14 mouse cellular contexts compared by ENCODE assay signal in genomic region chr14:32735356-32735755, GRCm38 (mm10). TPM values are rescaled to one million over a fixed set of nuclear protein-coding genes. Genes with fewer than 3 reads are reported as not detected.
DNase-seq lines count a peak whose midpoint lies in the region; ATAC-seq and TF ChIP-seq lines count a peak whose summit lies in the region.
"Had no signal": no experiment of that assay in that cellular context is flagged by ENCODE, and none has a peak within 500 bp of the region (broad histone marks: within the 10 kb centered on the region; RNA-seq: fewer than 3 reads in every experiment).

No protein-coding gene starts in this region.

- no peak overlapping the region for H3K27ac ChIP-seq in gastrocnemius, adult 2 months
- no peak overlapping the region for H3K27ac ChIP-seq in limb, embryonic 13.5 days
- H3K27ac ChIP-seq in limb, embryonic 10.5 days: no peak overlapping the region
- no peak overlapping the region for H3K27ac ChIP-seq in lung, postnatal 0 days (ENCODE audit: low read length)
- no peak overlapping the region for H3K27ac ChIP-seq in midbrain, embryonic 11.5 days (ENCODE audit: low read depth, low read length)

- 0 out of 2 replicates have a peak overlapping the region, but pooled peaks have one; percentile 13 for H3K9ac ChIP-seq in limb, embryonic 13.5 days
- H3K9ac ChIP-seq in lung, postnatal 0 days (replicated peaks; ENCODE audit: low read depth): no peak overlapping the region
- no peak overlapping the region for H3K9ac ChIP-seq in midbrain, embryonic 11.5 days (ENCODE audit: low read length)

- H3K4me2 ChIP-seq in limb, embryonic 13.5 days (replicated peaks): no peak overlapping the region
- H3K4me2 ChIP-seq in lung, postnatal 0 days (replicated peaks; ENCODE audit: low read depth, low read length): no peak overlapping the region
- H3K4me2 ChIP-seq in midbrain, embryonic 11.5 days: no peak overlapping the region

- H3K4me3 ChIP-seq in gastrocnemius, adult 2 months: no peak overlapping the region
- no peak overlapping the region for H3K4me3 ChIP-seq in limb, embryonic 13.5 days
- no peak overlapping the region for H3K4me3 ChIP-seq in limb, embryonic 10.5 days
- no peak overlapping the region for H3K4me3 ChIP-seq in lung, postnatal 0 days (ENCODE audit: low read depth, low read length)
- H3K4me3 ChIP-seq in midbrain, embryonic 11.5 days (ENCODE audit: low read depth, low read length): no peak overlapping the region

- no peaks in the 10 kb centered on the region for H3K9me3 ChIP-seq in limb, embryonic 13.5 days
- H3K9me3 ChIP-seq in limb, embryonic 10.5 days (replicated peaks): no peaks in the 10 kb centered on the region
- no peaks in the 10 kb centered on the region for H3K9me3 ChIP-seq in lung, postnatal 0 days (ENCODE audit: low read length)
- no peaks in the 10 kb centered on the region for H3K9me3 ChIP-seq in midbrain, embryonic 11.5 days (ENCODE audit: control insufficient read depth, low read length)

- no peak for TF ChIP-seq EP300 in lung, postnatal 0 days (IDR thresholded peaks at IDR 0.05)

- intact Hi-C loops in gastrocnemius, adult 2 months (cut with DNase I): no loop called here

- DNase-seq in gastrocnemius, adult 2 months: peak; percentile 61
- DNase-seq in gastrocnemius, postnatal 10 days: no peak
- DNase-seq in limb, embryonic 10.5 days (ENCODE audit: low spot score): no peak
- peak; percentile 12 for DNase-seq in lung, postnatal 0 days (ENCODE audit: low spot score)
- no peak for DNase-seq in midbrain, embryonic 11.5 days (ENCODE audit: low spot score, missing footprints)
- DNase-seq: cerebellum, adult 11-12 months; right cerebral cortex, postnatal 4 days; thymus, postnatal 14 days had no signal

- H3K4me1 ChIP-seq in limb, embryonic 13.5 days: no peaks in the 10 kb centered on the region
- no peaks in the 10 kb centered on the region for H3K4me1 ChIP-seq in limb, embryonic 10.5 days
- H3K4me1 ChIP-seq in lung, postnatal 0 days (ENCODE audit: insufficient read depth, low read depth, low read length): no peaks in the 10 kb centered on the region
- no peaks in the 10 kb centered on the region for H3K4me1 ChIP-seq in midbrain, embryonic 11.5 days (ENCODE audit: control insufficient read depth, insufficient read depth, low read length)

- 74% methylated on average over 2 of the region's 2 CpGs for WGBS in limb, embryonic 13.5 days
- WGBS in limb, embryonic 10.5 days: 85% methylated on average over 2 of the region's 2 CpGs
- WGBS in lung, postnatal 0 days: 73% methylated on average over 2 of the region's 2 CpGs
- WGBS in midbrain, embryonic 11.5 days: 83% methylated on average over 2 of the region's 2 CpGs

- ATAC-seq in limb, embryonic 13.5 days (ENCODE audit: low FRiP score, low read depth): no peak
- ATAC-seq in lung, postnatal 0 days: peak; percentile 48
- ATAC-seq in megakaryocyte progenitor cell, adult 5-6 weeks (replicated peaks; ENCODE audit: poor library complexity): no peak
- ATAC-seq in CD4-positive, CD25-positive, alpha-beta regulatory T cell, adult 4 months: no peak
- ATAC-seq in midbrain, embryonic 11.5 days (ENCODE audit: low FRiP score): no peak
- ATAC-seq: forebrain, embryonic 14.5 days; midbrain, embryonic 16.5 days had no signal

- no peaks in the 10 kb centered on the region for H3K27me3 ChIP-seq in limb, embryonic 13.5 days
- no peaks in the 10 kb centered on the region for H3K27me3 ChIP-seq in limb, embryonic 10.5 days (ENCODE audit: low read depth, poor library complexity, severe bottlenecking)
- no peaks in the 10 kb centered on the region for H3K27me3 ChIP-seq in lung, postnatal 0 days (replicated peaks; ENCODE audit: insufficient read depth, low read length)
- no peaks in the 10 kb centered on the region for H3K27me3 ChIP-seq in midbrain, embryonic 11.5 days (ENCODE audit: control insufficient read depth, insufficient read depth, low read length)

- H3K36me3 ChIP-seq in limb, embryonic 13.5 days: no peaks in the 10 kb centered on the region
- H3K36me3 ChIP-seq in limb, embryonic 10.5 days: no peaks in the 10 kb centered on the region
- no peaks in the 10 kb centered on the region for H3K36me3 ChIP-seq in lung, postnatal 0 days (ENCODE audit: insufficient read depth, low read length)
- no peaks in the 10 kb centered on the region for H3K36me3 ChIP-seq in midbrain, embryonic 11.5 days (ENCODE audit: control insufficient read depth, insufficient read depth, low read length)

- TF ChIP-seq CTCF in gastrocnemius, adult 2 months (IDR thresholded peaks at IDR 0.05): no peak
- no peak for TF ChIP-seq CTCF in lung, postnatal 0 days (IDR thresholded peaks at IDR 0.05)

RNA-seq across cellular contexts. Expression of gene 3425401B19Rik, which starts 50.3 kb away (rescaled TPM):
- total RNA-seq in gastrocnemius, adult 2 months (2021): 100 to 1,000 TPM; 264 to 326 TPM
- total RNA-seq in gastrocnemius, postnatal 10 days (2021): 100 to 1,000 TPM; 229 to 232 TPM
- polyA plus RNA-seq in limb, embryonic 13.5 days (2015; fragmentation: Nextera tagmentation; extraction: Ambion mirVana): 0.69 and 0.92 TPM in 2 replicates
- 0.16 and 0.20 TPM in 2 replicates for polyA plus RNA-seq in limb, embryonic 10.5 days (2016; fragmentation: Nextera tagmentation; extraction: Ambion mirVana)
- 0.11 and 0.15 TPM in 2 replicates for polyA plus RNA-seq in lung, postnatal 0 days (2015; fragmentation: Nextera tagmentation; extraction: Ambion mirVana)
- total RNA-seq in megakaryocyte progenitor cell, adult 5-6 weeks (2015): not detected in 2 replicates
- not detected in 2 replicates for total RNA-seq in megakaryocyte progenitor cell, adult 5-6 weeks (2017)
- polyA plus RNA-seq in CD4-positive, CD25-positive, alpha-beta regulatory T cell, adult 4 months (2017; shearing (Covaris generic)): not detected
- not detected in 2 replicates for polyA plus RNA-seq in midbrain, embryonic 11.5 days (2014; fragmentation: Nextera tagmentation; extraction: Ambion mirVana)
- polyA plus RNA-seq: forebrain, embryonic 14.5 days; liver, adult 2 months; midbrain, embryonic 16.5 days had no signal

RNA-seq across cellular contexts. Expression of gene Tmem273, which starts 50.4 kb away (rescaled TPM):
- under 1 TPM in 1 of 2 experiments, not detected in 1; 0.25 TPM for total RNA-seq in gastrocnemius, adult 2 months (2021)
- total RNA-seq in gastrocnemius, postnatal 10 days (2021): under 1 TPM in 1 of 2 experiments, not detected in 1; 0.73 TPM
- polyA plus RNA-seq in limb, embryonic 13.5 days (2015; fragmentation: Nextera tagmentation; extraction: Ambion mirVana): 0.43 and 0.45 TPM in 2 replicates
- 0.15 TPM in 1 of 2 replicates, not detected in the other for polyA plus RNA-seq in limb, embryonic 10.5 days (2016; fragmentation: Nextera tagmentation; extraction: Ambion mirVana)
- 2.4 and 5.2 TPM in 2 replicates for polyA plus RNA-seq in lung, postnatal 0 days (2015; fragmentation: Nextera tagmentation; extraction: Ambion mirVana)
- 24.0 and 26.7 TPM in 2 replicates for total RNA-seq in megakaryocyte progenitor cell, adult 5-6 weeks (2015)
- total RNA-seq in megakaryocyte progenitor cell, adult 5-6 weeks (2017): 14.4 and 23.7 TPM in 2 replicates
- polyA plus RNA-seq in CD4-positive, CD25-positive, alpha-beta regulatory T cell, adult 4 months (2017; shearing (Covaris generic)): 1 to 10 TPM; 3.7 to 4.9 TPM
- polyA plus RNA-seq in midbrain, embryonic 11.5 days (2014; fragmentation: Nextera tagmentation; extraction: Ambion mirVana): 0.57 and 0.72 TPM in 2 replicates

Comparison
In these comparisons a context has a peak if more than half of its experiments do, and no peak if none do; other contexts are left out.
1. DNase-seq: peak in gastrocnemius, adult 2 months (single experiment) and lung, postnatal 0 days (single experiment); none in gastrocnemius, postnatal 10 days (single experiment), limb, embryonic 10.5 days (single experiment) and midbrain, embryonic 11.5 days (single experiment).